Mouse (Mus musculus) skeletal muscle tissue, postnatal 0 days (tissue): ENCODE data around the gene Krt33b. TPM values are rescaled to one million over a fixed set of nuclear protein-coding genes. Genes with fewer than 3 reads are reported as not detected.

Experiments
- polyA plus RNA-seq: library from polyadenylated mRNA; unstranded; fragments of >200 nt; fragmentation: Nextera tagmentation; extraction: Ambion mirVana; gene quantifications from 2 replicates; pipeline ENCODE4 v1.2.1, GENCODE M21; 2015

Gene Krt33b
- 1.1 and 1.4 TPM in 2 replicates for polyA plus RNA-seq

GRCm38 (mm10) chr11:100029768-100030167, at the start of gene Krt33b:
Gene Krt33b (minus strand): TSS chr11:100029868.

DNA sequence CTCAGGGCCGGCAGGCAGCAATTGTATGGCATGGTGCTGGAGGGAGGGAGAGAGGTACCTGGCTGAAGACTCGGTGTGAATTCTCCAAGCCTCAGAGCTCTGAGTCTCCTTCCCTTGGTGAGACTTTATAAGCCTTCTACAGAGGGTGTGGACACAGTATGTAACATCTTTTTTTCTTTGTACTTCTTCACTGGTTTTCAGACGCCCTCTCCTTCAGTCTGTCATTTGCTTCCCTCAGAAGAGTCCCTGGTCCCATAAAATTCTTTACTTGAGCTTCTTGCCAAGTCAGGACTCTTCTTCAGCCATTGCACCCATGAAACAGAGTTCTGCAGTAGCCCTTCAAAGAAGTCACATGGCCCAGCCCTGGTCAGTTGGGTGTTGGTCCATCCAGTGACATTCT, 20.8 kb upstream of the Krt33b start, which contains the start of gene Krt31:
TSS of gene Krt31 (minus strand) at position 101 of the 400 bp plus-strand sequence.

GRCm38 (mm10) chr11:100041454-100041853, 11.8 kb upstream of the Krt33b start, which contains the start of gene Krt34:
Gene Krt34 (minus strand): TSS chr11:100041554.

GRCm38 (mm10) chr11:100016112-100016511, 13.6 kb downstream of the Krt33b start, which contains the start of gene Krt33a:
Gene Krt33a (minus strand): TSS chr11:100016212.

DNA sequence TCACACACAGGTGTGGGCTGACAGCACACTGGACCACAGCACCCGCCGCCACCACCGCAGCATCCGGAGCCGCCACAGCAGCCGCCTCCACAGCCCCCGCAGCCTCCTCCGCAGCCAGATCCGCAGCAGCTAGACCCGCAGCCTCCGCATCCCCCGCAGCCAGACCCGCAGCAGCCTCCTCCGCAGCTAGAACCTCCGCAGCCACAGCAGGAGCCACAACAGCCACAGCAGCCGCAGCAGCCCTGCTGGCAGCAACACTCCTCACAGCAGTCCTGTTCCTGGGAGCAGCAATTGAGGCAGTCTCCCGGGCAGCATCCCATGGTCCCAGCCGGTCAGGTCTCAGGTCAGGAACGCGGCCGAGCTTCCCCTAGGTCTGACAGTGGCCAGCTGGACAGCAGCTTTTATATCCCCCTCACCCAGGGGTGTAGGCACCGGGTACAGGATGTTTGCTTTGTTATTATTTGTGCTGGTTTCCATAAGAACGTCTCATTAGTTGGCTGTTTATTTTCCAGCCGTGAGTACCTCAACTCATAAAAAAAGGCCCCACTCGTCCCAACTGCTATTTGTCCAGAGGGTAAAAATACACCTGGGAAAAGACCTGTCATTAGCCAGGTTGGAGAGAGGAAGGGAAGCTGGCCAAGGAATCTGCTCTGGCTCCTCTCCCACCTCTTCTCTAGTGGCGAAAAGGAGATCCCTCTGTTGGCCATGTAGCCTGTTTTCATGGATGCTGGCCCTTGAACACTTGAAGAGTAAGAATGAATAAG, 35.9 kb downstream of the Krt33b start, which contains the start of gene Krtap17-1:
TSS of gene Krtap17-1 (minus strand) at position 375 of the 764 bp plus-strand sequence.

GRCm38 (mm10) chr11:99986180-99986647, 43.5 kb downstream of the Krt33b start, which contains the start of gene Krtap16-1:
Gene Krtap16-1 (minus strand): TSS chr11:99986597.

GRCm38 (mm10) chr11:99978953-99979352, 50.7 kb downstream of the Krt33b start, which contains the start of gene Krtap29-1:
Gene Krtap29-1 (minus strand): TSS chr11:99979053.

Other genes with a start within 250 kb of the Krt33b start
- not detected in 2 replicates for gene Krtap4-8, start 249.2 kb downstream of the Krt33b start, polyA plus RNA-seq
- not detected in 2 replicates for gene Krtap4-9, start 244.7 kb downstream of the Krt33b start, polyA plus RNA-seq
- not detected in 2 replicates for gene Gm11596, start 236.4 kb downstream of the Krt33b start, polyA plus RNA-seq
- gene Gm11569, start 230.9 kb downstream of the Krt33b start, polyA plus RNA-seq = not detected in 2 replicates
- gene Gm11554, start 225.4 kb downstream of the Krt33b start, polyA plus RNA-seq = not detected in 2 replicates
- not detected in 2 replicates for gene Krtap4-13, start 220.0 kb downstream of the Krt33b start, polyA plus RNA-seq
- not detected in 2 replicates for gene Gm11564, start 214.2 kb downstream of the Krt33b start, polyA plus RNA-seq
- not detected in 2 replicates for gene 2300003K06Rik, start 191.8 kb downstream of the Krt33b start, polyA plus RNA-seq
- gene Krtap4-16, start 178.3 kb downstream of the Krt33b start, polyA plus RNA-seq = not detected in 2 replicates
- gene Gm11568, start 172.0 kb downstream of the Krt33b start, polyA plus RNA-seq = not detected in 2 replicates
- gene Gm11559, start 165.4 kb downstream of the Krt33b start, polyA plus RNA-seq = not detected in 2 replicates
- not detected in 2 replicates for gene Krtap9-1, start 156.5 kb downstream of the Krt33b start, polyA plus RNA-seq
- not detected in 2 replicates for gene Gm11567, start 150.7 kb downstream of the Krt33b start, polyA plus RNA-seq
- not detected in 2 replicates for gene Krtap31-1, start 121.9 kb downstream of the Krt33b start, polyA plus RNA-seq
- gene Gm11565, start 115.1 kb downstream of the Krt33b start, polyA plus RNA-seq = not detected in 2 replicates
- gene Krtap31-2, start 93.6 kb downstream of the Krt33b start, polyA plus RNA-seq = not detected in 2 replicates
- gene Krtap9-5, start 81.4 kb downstream of the Krt33b start, polyA plus RNA-seq = not detected in 2 replicates
- gene Krtap29-1, start 50.8 kb downstream of the Krt33b start, polyA plus RNA-seq = not detected in 2 replicates
- not detected in 2 replicates for gene Krtap16-1, start 43.3 kb downstream of the Krt33b start, polyA plus RNA-seq
- gene Krtap17-1, start 35.9 kb downstream of the Krt33b start, polyA plus RNA-seq = 0.35 TPM in 1 of 2 replicates, not detected in the other
- not detected in 2 replicates for gene Krt33a, start 13.7 kb downstream of the Krt33b start, polyA plus RNA-seq
- gene Krt34, start 11.7 kb upstream of the Krt33b start, polyA plus RNA-seq = not detected in 2 replicates
- gene Krt31, start 20.7 kb upstream of the Krt33b start, polyA plus RNA-seq = 0.22 and 0.33 TPM in 2 replicates
- gene Krt32, start 58.4 kb upstream of the Krt33b start, polyA plus RNA-seq = not detected in 2 replicates
- gene Krt35, start 66.4 kb upstream of the Krt33b start, polyA plus RNA-seq = 0.07 TPM in 1 of 2 replicates, not detected in the other
- gene Krt36, start 75.8 kb upstream of the Krt33b start, polyA plus RNA-seq = not detected in 2 replicates
- not detected in 2 replicates for gene Krt13, start 91.7 kb upstream of the Krt33b start, polyA plus RNA-seq
- gene Krt15, start 106.1 kb upstream of the Krt33b start, polyA plus RNA-seq = 19.8 TPM in 1 of 2 replicates, not detected in the other
- 0.55 and 0.63 TPM in 2 replicates for gene Krt19, start 118.8 kb upstream of the Krt33b start, polyA plus RNA-seq
- not detected in 2 replicates for gene Krt9, start 163.4 kb upstream of the Krt33b start, polyA plus RNA-seq
- 0.09 and 68.1 TPM in 2 replicates for gene Krt14, start 177.7 kb upstream of the Krt33b start, polyA plus RNA-seq
- gene Krt16, start 219.0 kb upstream of the Krt33b start, polyA plus RNA-seq = 0.69 TPM in 1 of 2 replicates, not detected in the other
- gene Krt17, start 231.2 kb upstream of the Krt33b start, polyA plus RNA-seq = 15.6 TPM in 1 of 2 replicates, not detected in the other
- gene Krt42, start 240.0 kb upstream of the Krt33b start, polyA plus RNA-seq = not detected in 2 replicates